Mouse (Mus musculus) CD4-positive, CD25-positive, alpha-beta regulatory T cell, adult 2 months (primary cell): Measurements from ENCODE around the gene Rtca.

Source experiments
- DNase-seq: peaks from one replicate; pipeline ENCODE4 v3.0.0-alpha.2; 2012; ENCODE audit warnings: low read depth, low spot score

Gene Rtca

GRCm38 (mm10) chr3:116507772-116508351 is at the start of gene Rtca:
Rtca (minus strand) TSS chr3:116508208.
- DNase-seq = peak; percentile 97

- DNase-seq = no peak
These were observed 43.4 kb upstream of the Rtca start for GRCm38 (mm10) chr3:116551362-116551761.

DNA sequence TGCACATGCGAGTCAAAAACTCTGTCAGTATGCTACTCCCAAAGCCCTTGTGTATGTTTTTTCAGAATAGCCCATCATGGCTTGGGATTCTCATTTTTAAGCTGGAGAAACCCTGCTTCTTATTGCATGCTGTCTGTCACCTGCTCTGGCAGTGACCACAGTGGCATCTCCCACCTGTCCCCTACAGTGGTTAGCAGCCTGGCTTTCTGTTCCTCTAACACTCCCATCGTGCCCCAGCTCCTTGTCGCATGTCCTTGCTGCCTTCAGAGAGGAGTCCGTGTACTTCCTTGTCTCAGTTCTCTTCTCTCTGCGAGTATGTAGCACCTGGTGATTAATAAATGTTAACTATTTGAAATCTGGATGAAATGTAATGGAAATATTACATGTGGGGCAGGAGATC is 39.4 kb upstream of the Rtca start:
- DNase-seq = no peak

GRCm38 (mm10) chr3:116542532-116542931 is 34.5 kb upstream of the Rtca start:
- no peak for DNase-seq

- no peak for DNase-seq
These were observed 34.1 kb upstream of the Rtca start for GRCm38 (mm10) chr3:116542070-116542469.

DNA sequence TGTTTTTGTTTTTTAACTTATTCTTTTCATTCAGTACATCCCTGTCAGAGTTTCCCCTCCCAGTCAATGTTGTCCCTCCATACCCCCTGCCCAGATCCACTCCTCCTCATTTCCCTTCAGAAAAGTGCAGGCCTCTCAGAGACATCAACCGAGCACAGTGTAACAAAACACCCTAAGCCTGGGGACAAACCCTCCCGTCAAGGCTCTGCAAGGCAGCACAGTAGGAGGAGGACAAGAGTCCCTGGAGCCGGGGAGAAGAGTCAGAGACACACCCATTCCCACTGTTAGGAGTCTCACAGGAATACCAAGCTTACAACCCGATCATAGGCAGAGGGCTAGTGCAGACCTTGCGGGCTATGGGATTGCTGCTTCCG is 29.2 kb upstream of the Rtca start:
- DNase-seq = no peak

- no peak for DNase-seq
These were observed 28.6 kb upstream of the Rtca start for GRCm38 (mm10) chr3:116536428-116537199.

DNA sequence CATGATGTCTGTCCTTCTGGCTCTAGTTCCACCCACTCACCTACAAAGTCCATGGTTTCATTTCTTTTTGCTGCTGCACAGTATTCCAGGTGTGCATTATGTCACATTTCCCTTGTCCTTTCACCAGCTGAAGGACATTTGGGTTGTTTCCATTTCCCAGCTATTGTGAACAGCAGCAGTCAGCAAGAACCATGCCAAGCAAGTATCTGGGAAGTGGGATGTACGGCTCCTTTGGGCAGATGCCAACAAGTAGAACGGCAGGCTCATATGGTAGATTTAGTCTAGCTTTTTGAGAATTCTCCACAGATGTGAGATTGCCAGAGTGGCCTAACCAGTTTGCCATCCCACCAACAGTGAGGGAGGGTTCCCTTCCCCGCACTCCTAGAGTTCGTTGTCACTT is 22.8 kb upstream of the Rtca start:
- DNase-seq = no peak

GRCm38 (mm10) chr3:116529741-116530140 is 21.7 kb upstream of the Rtca start:
- no peak for DNase-seq

- DNase-seq = no peak
These were observed 12.2 kb upstream of the Rtca start for GRCm38 (mm10) chr3:116520141-116520761.

GRCm38 (mm10) chr3:116512904-116513716 is 5.1 kb upstream of the Rtca start, which contains the start of gene Dbt:
Dbt (plus strand) TSS chr3:116513070.
- DNase-seq = peak; percentile 93

- peak; percentile 13 for DNase-seq
These were observed 4.3 kb upstream of the Rtca start for GRCm38 (mm10) chr3:116512151-116512903.

- DNase-seq = no peak
These were observed 12.3 kb downstream of the Rtca start for GRCm38 (mm10) chr3:116495671-116496070.

GRCm38 (mm10) chr3:116493658-116494057 is 14.3 kb downstream of the Rtca start:
- no peak for DNase-seq

GRCm38 (mm10) chr3:116491923-116492454 is 16.0 kb downstream of the Rtca start:
- no peak for DNase-seq

- no peak for DNase-seq
These were observed 17.1 kb downstream of the Rtca start for GRCm38 (mm10) chr3:116490920-116491319.

DNA sequence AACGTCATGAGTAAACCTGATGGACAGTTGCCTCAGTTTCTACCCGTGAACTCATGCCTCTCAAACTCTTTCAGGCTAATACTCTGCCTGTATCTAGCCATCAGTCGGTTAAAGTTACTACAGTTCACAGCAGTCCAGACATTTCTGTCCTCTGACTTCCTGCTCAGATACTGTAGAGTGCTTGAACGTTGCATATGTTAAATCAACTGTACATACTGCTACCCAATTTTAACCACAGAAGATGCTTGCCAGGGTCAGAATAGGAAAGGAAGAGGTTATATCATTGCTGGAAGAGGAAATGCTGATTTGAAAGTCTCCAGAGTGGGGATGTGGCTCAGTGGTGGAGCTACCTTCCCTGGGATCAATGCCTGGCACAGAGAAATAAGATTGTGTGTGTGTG is 24.7 kb downstream of the Rtca start:
- no peak for DNase-seq

DNA sequence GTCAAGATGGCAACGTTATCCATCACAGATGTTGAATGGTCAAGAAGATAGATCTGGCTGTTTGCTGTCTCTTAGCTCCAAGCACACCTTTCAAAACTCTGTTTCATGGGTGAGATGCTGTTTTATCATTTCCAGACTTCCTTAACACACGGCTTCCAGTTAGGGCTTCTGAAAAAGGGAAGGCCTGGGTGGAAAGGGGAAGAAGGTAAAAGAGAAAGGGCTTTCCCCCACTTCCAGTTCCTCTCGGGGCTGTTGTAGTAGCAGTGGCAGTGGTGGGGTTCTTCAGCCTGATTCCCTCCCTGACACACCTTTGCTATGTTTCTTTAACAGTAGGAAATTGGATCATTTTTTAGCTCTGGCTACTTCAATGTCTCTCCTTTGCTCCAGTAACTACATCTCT is 25.3 kb downstream of the Rtca start:
- DNase-seq = no peak

- DNase-seq = no peak
These were observed 27.1 kb downstream of the Rtca start for GRCm38 (mm10) chr3:116480937-116481336.

DNA sequence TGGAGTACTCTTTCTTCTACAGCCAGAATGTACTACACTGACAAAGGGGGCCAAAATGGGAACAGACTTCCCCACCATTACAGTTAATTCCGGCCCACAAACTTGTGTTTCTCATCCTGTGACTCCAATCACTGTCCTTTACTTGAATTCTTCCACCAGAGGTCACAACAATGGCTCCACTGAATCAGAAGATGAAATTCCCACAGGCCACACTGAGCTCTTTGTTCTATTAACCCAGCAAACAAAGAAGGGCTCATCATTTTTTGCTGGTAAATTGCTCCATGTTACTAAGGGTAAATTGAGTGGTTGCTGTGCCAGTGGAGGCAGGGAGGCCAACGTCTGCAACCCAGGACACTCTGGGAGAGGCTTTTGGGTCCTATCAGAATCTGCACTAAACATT is 27.9 kb downstream of the Rtca start:
- DNase-seq = no peak

DNA sequence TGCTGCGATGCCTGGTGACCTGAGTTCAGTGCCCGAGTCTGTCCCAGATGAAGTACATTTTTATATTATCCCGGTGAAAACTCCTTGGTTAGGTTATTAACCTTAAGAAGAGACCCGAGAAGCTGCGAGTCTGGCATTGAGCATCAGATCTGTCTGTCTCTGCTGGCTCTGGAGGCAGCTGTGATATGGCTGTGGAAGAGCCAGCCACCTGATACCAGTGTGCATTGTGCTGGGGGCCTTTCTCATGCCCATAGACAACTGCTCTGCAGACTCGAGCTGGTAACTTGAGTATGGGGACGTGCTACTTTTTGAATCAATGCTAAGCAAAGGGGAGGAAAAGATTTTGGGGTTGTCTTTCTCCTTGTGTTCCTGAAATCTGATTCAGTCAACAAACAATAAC is 30.7 kb downstream of the Rtca start:
- DNase-seq = no peak
